Mouse (Mus musculus) brain, embryonic 18.5 days (tissue): Measurements from ENCODE around the gene Slc25a51.

Experiments
- DNase-seq: peaks from one replicate; pipeline ENCODE4 v3.0.0-alpha.2; 2012; ENCODE audit warnings: low read depth, low spot score

Slc25a51 gene

GRCm38 (mm10) chr4:45426724-45427457 is 18.3 kb upstream of the Slc25a51 start:
- no peak for DNase-seq

GRCm38 (mm10) chr4:45423406-45423805 is 14.8 kb upstream of the Slc25a51 start:
- no peak for DNase-seq

- DNase-seq: no peak
Observed at GRCm38 (mm10) chr4:45422640-45423039, 14.1 kb upstream of the Slc25a51 start.

GRCm38 (mm10) chr4:45421519-45422260 is 13.1 kb upstream of the Slc25a51 start:
- no peak for DNase-seq

- no peak for DNase-seq
Observed at GRCm38 (mm10) chr4:45420733-45421132, 12.2 kb upstream of the Slc25a51 start.

GRCm38 (mm10) chr4:45419051-45419450 is 10.5 kb upstream of the Slc25a51 start:
- DNase-seq: no peak

GRCm38 (mm10) chr4:45418229-45418950 is 9.8 kb upstream of the Slc25a51 start:
- no peak for DNase-seq

GRCm38 (mm10) chr4:45416314-45416713 is 7.7 kb upstream of the Slc25a51 start:
- no peak for DNase-seq

GRCm38 (mm10) chr4:45413674-45414338 is 5.2 kb upstream of the Slc25a51 start:
- no peak for DNase-seq

- no peak for DNase-seq
Observed at GRCm38 (mm10) chr4:45412433-45413192, 4.0 kb upstream of the Slc25a51 start.

GRCm38 (mm10) chr4:45411181-45411790 is 2.7 kb upstream of the Slc25a51 start:
- DNase-seq: no peak

- no peak for DNase-seq
Observed at GRCm38 (mm10) chr4:45409270-45409669, 704 bp upstream of the Slc25a51 start.

- no peak for DNase-seq
Observed at GRCm38 (mm10) chr4:45407703-45408334, 747 bp downstream of the Slc25a51 start.

GRCm38 (mm10) chr4:45407001-45407702 is 1.4 kb downstream of the Slc25a51 start:
- no peak for DNase-seq

- no peak for DNase-seq
Observed at GRCm38 (mm10) chr4:45406397-45406796, 2.2 kb downstream of the Slc25a51 start.

GRCm38 (mm10) chr4:45405315-45405714 is 3.3 kb downstream of the Slc25a51 start:
- no peak for DNase-seq

GRCm38 (mm10) chr4:45404086-45404485 is 4.5 kb downstream of the Slc25a51 start:
- DNase-seq: no peak

- DNase-seq: no peak
Observed at GRCm38 (mm10) chr4:45403499-45403878, 5.1 kb downstream of the Slc25a51 start.

GRCm38 (mm10) chr4:45402878-45403498 is 5.6 kb downstream of the Slc25a51 start:
- no peak for DNase-seq
